In the genomic region with DNA sequence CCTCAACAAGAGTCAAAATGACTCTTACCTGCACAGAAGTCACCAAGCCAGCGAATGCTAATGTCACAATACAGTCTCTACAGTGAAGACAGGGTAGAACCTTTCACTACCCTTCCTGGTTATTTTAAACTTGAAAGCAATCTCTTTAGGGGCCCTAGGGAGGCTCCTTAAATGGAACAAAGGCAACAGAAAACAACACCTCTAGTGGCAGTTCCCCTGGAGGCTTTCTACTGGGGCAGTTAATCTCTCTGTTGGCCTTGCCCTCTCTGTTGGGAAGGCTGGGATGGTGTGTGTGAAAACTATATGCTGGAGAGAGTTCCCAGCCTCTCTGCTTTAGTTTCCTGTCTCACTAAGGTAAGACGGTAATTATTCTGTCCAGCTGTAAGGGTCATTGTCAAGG, we compare ENCODE assay signal across 16 mouse cellular contexts.
"Had no signal": no experiment of that assay in that cellular context is flagged by ENCODE, and none has a peak within 500 bp of the region (broad histone marks: within the 10 kb centered on the region; RNA-seq: fewer than 3 reads in every experiment).

No protein-coding gene starts in this region.

- H3K9ac ChIP-seq: liver, postnatal 0 days; lung, embryonic 15.5 days; midbrain, embryonic 12.5 days; neural tube, embryonic 13.5 days; neural tube, embryonic 15.5 days; stomach, embryonic 15.5 days had no signal

- H3K27ac ChIP-seq: lung, embryonic 15.5 days; midbrain, embryonic 10.5 days; midbrain, embryonic 12.5 days; neural tube, embryonic 13.5 days; neural tube, embryonic 15.5 days; stomach, embryonic 15.5 days; stomach, postnatal 0 days had no signal

- DNase-seq: liver, postnatal 0 days; lung, adult 2 months; lung, postnatal 4 days; midbrain, embryonic 14.5 days; right cerebral cortex, postnatal 14 days; thymus, adult 2 months; thymus, postnatal 25 days; thymus, postnatal 4 days had no signal

- H3K27me3 ChIP-seq: lung, embryonic 15.5 days; midbrain, embryonic 12.5 days; neural tube, embryonic 13.5 days; neural tube, embryonic 15.5 days; stomach, embryonic 15.5 days had no signal

- H3K4me3 ChIP-seq: lung, embryonic 15.5 days; midbrain, embryonic 10.5 days; midbrain, embryonic 12.5 days; myocyte; neural tube, embryonic 13.5 days; neural tube, embryonic 15.5 days; stomach, embryonic 15.5 days had no signal

- H3K9me3 ChIP-seq: lung, embryonic 15.5 days; midbrain, embryonic 10.5 days; midbrain, embryonic 12.5 days; neural tube, embryonic 13.5 days; neural tube, embryonic 15.5 days; stomach, embryonic 15.5 days had no signal

- H3K36me3 ChIP-seq: lung, embryonic 15.5 days; stomach, embryonic 15.5 days had no signal
